Mouse (Mus musculus) C2C12 (cell line): ENCODE measurements around the gene Trmt10a. TPM values are rescaled to one million over a fixed set of nuclear protein-coding genes. Genes with fewer than 3 reads are reported as not detected.

ENCODE experiments used
- H3K27me3 ChIP-seq: one replicate; pipeline ENCODE4 v1.6.1; 2011; ENCODE audit not compliant: control insufficient read depth, insufficient read depth, insufficient read length
- H3K36me3 ChIP-seq: one replicate; pipeline ENCODE4 v1.6.1; 2011; ENCODE audit not compliant: control insufficient read depth, insufficient read depth
- H3K4me3 ChIP-seq: one replicate; pipeline ENCODE4 v1.5.1; 2011; ENCODE audit warnings: mild to moderate bottlenecking, control low read depth; ENCODE audit not compliant: poor library complexity, insufficient read depth, severe bottlenecking
- H3K79me2 ChIP-seq: one replicate; pipeline ENCODE4 v1.6.1; 2011; ENCODE audit not compliant: control insufficient read depth, insufficient read depth
- H3K79me3 ChIP-seq: one replicate; pipeline ENCODE4 v1.6.1; 2011; ENCODE audit warnings: low read depth, control low read depth
- H3ac ChIP-seq: one replicate; pipeline ENCODE3; 2011; ENCODE audit warnings: low read depth; ENCODE audit not compliant: control insufficient read depth, insufficient read length
- CEBPB ChIP-seq: IDR thresholded peaks from one replicate; pipeline ENCODE4 v1.6.1; 2011; ENCODE audit warnings: low read depth, mild to moderate bottlenecking, control low read depth, moderate library complexity
- CTCF ChIP-seq: IDR thresholded peaks from one replicate; pipeline ENCODE4 v1.5.1; 2011; ENCODE audit not compliant: control insufficient read depth, insufficient read depth, insufficient read length
- FOSL1 ChIP-seq: IDR thresholded peaks from one replicate; pipeline ENCODE4 v1.8.0; 2011; ENCODE audit warnings: mild to moderate bottlenecking, low read length; ENCODE audit not compliant: poor library complexity, insufficient read depth, severe bottlenecking
- MAX ChIP-seq: IDR thresholded peaks from one replicate; pipeline ENCODE4 v1.6.1; 2011; ENCODE audit warnings: mild to moderate bottlenecking, control low read depth
- MYOD1 ChIP-seq: IDR thresholded peaks from one replicate; pipeline ENCODE4 v1.6.1; 2011; ENCODE audit warnings: low read depth; ENCODE audit not compliant: control insufficient read depth, insufficient read length
- MYOG ChIP-seq: IDR thresholded peaks from one replicate; pipeline ENCODE4 v1.6.1; 2011; ENCODE audit not compliant: control insufficient read depth, insufficient read length; ENCODE audit errors: extremely low read depth
- USF1 ChIP-seq: IDR thresholded peaks from one replicate; pipeline ENCODE4 v1.6.1; 2011; ENCODE audit warnings: low read depth, mild to moderate bottlenecking, control low read depth, moderate library complexity
- polyA plus RNA-seq: library from polyadenylated mRNA; unstranded; fragments of >200 nt; fragmentation: generic; extraction: Trizol; gene quantifications from one replicate; pipeline ENCODE4 v1.2.1, GENCODE M21; 2012; ENCODE audit warnings: missing spikeins

Gene Trmt10a
- polyA plus RNA-seq, 1 experiment: 6.8 TPM

GRCm38 (mm10) chr3:138139663-138140062 lies 3.6 kb upstream of the Trmt10a start:
- Histone ChIP-seq H3ac (no peak overlapping the region), H3K79me2 (peaks cover 6% of the 10 kb centered on the region), H3K27me3 (no peaks in the 10 kb centered on the region), H3K36me3 (no peaks in the 10 kb centered on the region), H3K4me3 (no peak overlapping the region), H3K79me3 (no peaks in the 10 kb centered on the region)
- TF ChIP-seq MYOD1 (no peak), CTCF (no peak), MYOG (no peak), USF1 (no peak), FOSL1 (no peak), MAX (no peak), CEBPB (no peak)

GRCm38 (mm10) chr3:138142052-138142732 lies 1.1 kb upstream of the Trmt10a start:
- Histone ChIP-seq H3K4me3 (peak overlapping the region; percentile 55), H3ac (peak overlapping the region; percentile 35), H3K27me3 (no peaks in the 10 kb centered on the region), H3K79me2 (peaks cover 25% of the 10 kb centered on the region), H3K36me3 (no peaks in the 10 kb centered on the region), H3K79me3 (peaks cover 11% of the 10 kb centered on the region)
- TF ChIP-seq MYOD1 (no peak), MAX (no peak), CEBPB (no peak), FOSL1 (no peak), MYOG (no peak), USF1 (no peak), CTCF (no peak)

- Histone ChIP-seq H3K79me2 (peaks cover 25% of the 10 kb centered on the region), H3K36me3 (peaks cover 6% of the 10 kb centered on the region), H3K79me3 (peaks cover 11% of the 10 kb centered on the region), H3K4me3 (peak overlapping the region; percentile 55), H3K27me3 (no peaks in the 10 kb centered on the region), H3ac (peak overlapping the region; percentile 40)
- TF ChIP-seq MYOG: no peak
- TF ChIP-seq MYOD1: no peak
- TF ChIP-seq USF1: no peak
- TF ChIP-seq FOSL1: no peak
- TF ChIP-seq CEBPB: no peak
- no peak for TF ChIP-seq MAX
- TF ChIP-seq CTCF: no peak
Measured at GRCm38 (mm10) chr3:138142733-138143314, 424 bp upstream of the Trmt10a start.

GRCm38 (mm10) chr3:138144060-138144641 lies 903 bp downstream of the Trmt10a start:
- Histone ChIP-seq H3K27me3 (no peaks in the 10 kb centered on the region), H3K79me2 (peaks cover 25% of the 10 kb centered on the region), H3K79me3 (peaks cover 11% of the 10 kb centered on the region), H3ac (peak overlapping the region; percentile 78), H3K4me3 (peak overlapping the region; percentile 55), H3K36me3 (peaks cover 19% of the 10 kb centered on the region)
- TF ChIP-seq MYOG (no peak), CEBPB (no peak), MYOD1 (no peak), MAX (no peak), CTCF (no peak), FOSL1 (no peak), USF1 (no peak)

GRCm38 (mm10) chr3:138144642-138145171 lies 1.5 kb downstream of the Trmt10a start, which contains the start of gene Mttp:
Gene Mttp, minus strand, starts transcription at chr3:138144968.
- Histone ChIP-seq H3K79me3 (peaks cover 11% of the 10 kb centered on the region), H3K36me3 (peaks cover 25% of the 10 kb centered on the region), H3ac (peak within 1 kb of the TSS; percentile 78), H3K27me3 (no peaks in the 10 kb centered on the region), H3K4me3 (peak within 1 kb of the TSS; percentile 55), H3K79me2 (peaks cover 25% of the 10 kb centered on the region)
- no peak for TF ChIP-seq FOSL1
- peak; percentile 80 for TF ChIP-seq USF1
- no peak for TF ChIP-seq MAX
- TF ChIP-seq CTCF: peak; percentile 2
